Mouse (Mus musculus) lung, embryonic 16.5 days (tissue): ENCODE measurements at regions not wholly inside any gene's neighbourhood (a gene's known extent, or its start where the extent isn't known, plus 50 kb on each side); places are given as distances from the start of the nearest gene placed in this dataset.

Source experiments
- ATAC-seq: fragments of 200-750 bp; cut with Nextera tagmentation; 2 replicates; pipeline ENCODE4 v1.8.0; 2017; ENCODE audit warnings: low read depth, mild to moderate bottlenecking, moderate library complexity
- H3K27ac ChIP-seq: fragments of 300-500 bp; sonication (generic); 2 replicates; pipeline ENCODE4 v1.5.1; 2014; ENCODE audit warnings: mild to moderate bottlenecking, control low read depth, low read length
- H3K27me3 ChIP-seq: fragments of 300-500 bp; sonication (generic); 2 replicates; pipeline ENCODE4 v1.6.1; 2014; ENCODE audit warnings: low read depth, low read length, mixed read lengths; ENCODE audit not compliant: control insufficient read depth, insufficient read depth
- H3K36me3 ChIP-seq: fragments of 300-500 bp; sonication (generic); 2 replicates; pipeline ENCODE4 v1.6.1; 2014; ENCODE audit warnings: low read length; ENCODE audit not compliant: control insufficient read depth, insufficient read depth
- H3K4me1 ChIP-seq: fragments of 300-500 bp; sonication (generic); replicated peaks from 2 replicates; pipeline ENCODE4 v1.6.1; 2014; ENCODE audit warnings: low read length, mixed read lengths; ENCODE audit not compliant: control insufficient read depth, insufficient read depth
- H3K4me2 ChIP-seq: fragments of 300-500 bp; sonication (generic); 2 replicates; pipeline ENCODE4 v1.6.1; 2014; ENCODE audit warnings: low read depth, low read length, control low read depth
- H3K4me3 ChIP-seq: fragments of 300-500 bp; sonication (generic); 2 replicates; pipeline ENCODE4 v1.5.1; 2014; ENCODE audit warnings: mild to moderate bottlenecking, low read length, control low read depth
- H3K9ac ChIP-seq: fragments of 300-500 bp; sonication (generic); 2 replicates; pipeline ENCODE4 v1.6.1; 2014; ENCODE audit warnings: low read length, control low read depth
- H3K9me3 ChIP-seq: fragments of 300-500 bp; sonication (generic); 2 replicates; pipeline ENCODE4 v1.6.1; 2016; ENCODE audit warnings: low read length; ENCODE audit not compliant: control insufficient read depth
- WGBS: fragments of 180-500 bp; shearing (Covaris S2); extraction: QIAGEN DNeasy Blood & Tissue Kit; methylation state at CpG from one replicate; pipeline ENCODE4 v1.1.7; 2014; 5-methylcytosine and 5-hydroxymethylcytosine counted together

GRCm38 (mm10) chr1:156995180-156995951, 55.9 kb upstream of the Ralgps2 start:
- no peak overlapping the region for H3K4me2 ChIP-seq

DNA sequence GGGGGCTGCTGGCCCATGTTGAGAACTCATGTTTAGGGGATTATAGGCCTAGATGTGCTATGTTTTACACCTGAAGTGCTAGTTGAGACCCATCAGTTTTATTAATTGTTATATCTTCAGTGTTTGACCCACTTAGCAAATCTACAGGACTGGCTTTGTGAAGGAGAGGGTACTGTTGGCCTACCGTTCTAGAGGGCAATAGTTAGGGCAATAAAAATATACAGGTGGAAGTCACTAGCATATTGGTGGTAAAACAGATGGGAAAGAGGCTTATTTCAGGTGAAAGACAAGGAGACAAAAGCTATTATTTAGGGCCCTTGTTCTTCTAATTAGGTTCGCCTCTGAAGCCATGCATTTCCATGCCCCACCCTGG, 55.2 kb upstream of the Ralgps2 start:
- Histone ChIP-seq H3K4me3 (no peak overlapping the region), H3K9me3 (no peaks in the 10 kb centered on the region), H3K27me3 (no peaks in the 10 kb centered on the region), H3K36me3 (no peaks in the 10 kb centered on the region), H3K4me2 (no peak overlapping the region), H3K27ac (no peak overlapping the region), H3K4me1 (peaks cover 6% of the 10 kb centered on the region), H3K9ac (no peak overlapping the region)
- ATAC-seq, result no peak
- WGBS, result 90% methylated on average over 2 of the region's 2 CpGs

More at GRCm38 (mm10) chr1:156995180-156995951, 55.9 kb upstream of the Ralgps2 start:
- Histone ChIP-seq H3K27me3 (no peaks in the 10 kb centered on the region), H3K36me3 (no peaks in the 10 kb centered on the region), H3K4me1 (peaks cover 11% of the 10 kb centered on the region), H3K9me3 (no peaks in the 10 kb centered on the region), H3K27ac (no peak overlapping the region), H3K4me3 (no peak overlapping the region), H3K9ac (no peak overlapping the region)
- ATAC-seq, result no peak
- 87% methylated on average over 7 of the region's 7 CpGs for WGBS

- H3K9me3 ChIP-seq, result no peaks in the 10 kb centered on the region
- H3K4me3 ChIP-seq, result no peak overlapping the region
- no peak for ATAC-seq
- H3K27ac ChIP-seq, result no peak overlapping the region
- H3K4me1 ChIP-seq, result peaks cover 6% of the 10 kb centered on the region
- no peak overlapping the region for H3K9ac ChIP-seq
- H3K27me3 ChIP-seq, result no peaks in the 10 kb centered on the region
- no peaks in the 10 kb centered on the region for H3K36me3 ChIP-seq
- WGBS, result 66% methylated on average over 15 of the region's 15 CpGs
- H3K4me2 ChIP-seq, result no peak overlapping the region
Observed at GRCm38 (mm10) chr1:156994005-156994643, 54.7 kb upstream of the Ralgps2 start.

- H3K4me1 ChIP-seq, result peaks cover 6% of the 10 kb centered on the region
- no peaks in the 10 kb centered on the region for H3K9me3 ChIP-seq
- no peak overlapping the region for H3K4me3 ChIP-seq
- H3K9ac ChIP-seq, result no peak overlapping the region
- 71% methylated on average over 3 of the region's 3 CpGs for WGBS
- no peaks in the 10 kb centered on the region for H3K36me3 ChIP-seq
- no peak overlapping the region for H3K4me2 ChIP-seq
- H3K27me3 ChIP-seq, result no peaks in the 10 kb centered on the region
- H3K27ac ChIP-seq, result no peak overlapping the region
- ATAC-seq, result no peak
Observed at GRCm38 (mm10) chr1:156993105-156993504, 53.7 kb upstream of the Ralgps2 start.

GRCm38 (mm10) chr1:156992536-156992935, 53.1 kb upstream of the Ralgps2 start:
- H3K27ac ChIP-seq, result no peak overlapping the region
- no peak overlapping the region for H3K4me2 ChIP-seq
- peaks cover 6% of the 10 kb centered on the region for H3K4me1 ChIP-seq
- H3K4me3 ChIP-seq, result no peak overlapping the region
- no peaks in the 10 kb centered on the region for H3K27me3 ChIP-seq
- H3K9me3 ChIP-seq, result no peaks in the 10 kb centered on the region
- WGBS, result 27% methylated on average over 2 of the region's 2 CpGs
- ATAC-seq, result no peak
- H3K36me3 ChIP-seq, result no peaks in the 10 kb centered on the region
- H3K9ac ChIP-seq, result no peak overlapping the region

GRCm38 (mm10) chr1:156990567-156991494, 51.4 kb upstream of the Ralgps2 start:
- H3K4me1 ChIP-seq, result peaks cover 11% of the 10 kb centered on the region
- H3K27ac ChIP-seq, result no peak overlapping the region
- ATAC-seq, result no peak

DNA sequence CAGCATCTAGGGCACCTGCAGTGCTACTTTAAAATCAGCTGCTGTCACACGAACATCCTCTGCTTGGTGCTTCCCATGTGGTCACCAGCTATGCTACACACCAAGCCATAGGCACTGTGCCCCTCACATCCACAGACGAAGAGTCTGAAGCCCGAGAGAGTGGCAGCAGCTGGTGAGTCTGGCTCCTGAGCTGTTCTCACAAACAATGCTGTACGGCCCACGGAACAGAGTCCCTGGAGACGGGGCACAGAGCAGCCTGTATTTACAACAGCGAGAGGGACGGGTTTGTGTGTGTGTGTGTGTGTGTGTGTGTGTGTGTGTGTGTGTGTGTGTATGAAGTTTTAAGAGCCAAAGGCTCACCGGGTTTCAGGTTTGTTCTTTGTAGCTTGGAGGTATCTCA, 50.7 kb upstream of the Ralgps2 start:
- H3K36me3 ChIP-seq, result no peaks in the 10 kb centered on the region
- no peak overlapping the region for H3K4me2 ChIP-seq
- peaks cover 12% of the 10 kb centered on the region for H3K4me1 ChIP-seq
- no peak for ATAC-seq
- no peak overlapping the region for H3K9ac ChIP-seq
- no peak overlapping the region for H3K4me3 ChIP-seq
- no peak overlapping the region for H3K27ac ChIP-seq
- WGBS, result 43% methylated on average over 9 of the region's 9 CpGs
- no peaks in the 10 kb centered on the region for H3K27me3 ChIP-seq
- H3K9me3 ChIP-seq, result no peaks in the 10 kb centered on the region

More at GRCm38 (mm10) chr1:156990567-156991494, 51.4 kb upstream of the Ralgps2 start:
- Histone ChIP-seq H3K9me3 (no peaks in the 10 kb centered on the region), H3K4me3 (no peak overlapping the region), H3K27me3 (no peaks in the 10 kb centered on the region), H3K4me2 (no peak overlapping the region), H3K36me3 (no peaks in the 10 kb centered on the region), H3K9ac (no peak overlapping the region)
- WGBS, result 40% methylated on average over 14 of the region's 14 CpGs

DNA sequence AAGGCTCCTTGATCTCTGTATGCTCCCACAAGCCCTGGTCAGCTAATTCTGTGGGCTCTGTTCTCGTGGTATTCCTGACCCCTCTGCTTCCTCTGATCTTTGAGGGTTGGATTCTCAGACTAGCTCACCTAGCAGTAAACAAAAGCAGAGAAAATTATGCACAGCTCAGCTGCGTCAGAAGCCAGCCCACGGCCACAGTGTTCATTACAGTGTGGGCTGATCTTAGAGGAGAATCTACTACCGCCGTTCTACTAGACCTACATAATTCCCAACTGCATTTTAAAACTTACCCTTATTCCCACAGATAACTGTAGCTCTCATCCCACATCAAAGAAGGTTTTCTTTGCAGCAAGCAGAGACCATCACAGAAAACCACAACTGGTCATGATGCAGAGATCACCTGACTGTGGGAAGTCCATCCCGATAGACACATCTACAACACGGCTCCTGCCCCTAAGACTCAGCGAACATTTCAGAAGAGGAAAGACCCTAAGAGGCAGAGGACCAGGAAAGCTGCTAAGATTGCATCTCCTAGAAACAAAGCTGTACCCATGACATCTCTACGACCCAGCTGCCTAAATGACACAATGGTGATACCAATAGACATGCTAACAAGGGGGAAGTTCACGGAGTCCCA, 49.8 kb upstream of the Ralgps2 start:
- no peaks in the 10 kb centered on the region for H3K27me3 ChIP-seq
- 84% methylated on average over 10 of the region's 10 CpGs for WGBS
- H3K9ac ChIP-seq, result no peak overlapping the region
- peaks cover 12% of the 10 kb centered on the region for H3K4me1 ChIP-seq
- H3K27ac ChIP-seq, result no peak overlapping the region
- no peaks in the 10 kb centered on the region for H3K9me3 ChIP-seq
- ATAC-seq, result no peak
- no peaks in the 10 kb centered on the region for H3K36me3 ChIP-seq
- H3K4me2 ChIP-seq, result no peak overlapping the region
- no peak overlapping the region for H3K4me3 ChIP-seq
